Mouse (Mus musculus) cerebral cortex, adult 2 months (tissue): ENCODE results near the gene Wsb1.

Experiments used
- WGBS: fragments of 180-500 bp; shearing (Covaris S2); methylation state at CpG from one replicate; pipeline ENCODE4 v1.1.7; 2018; 5-methylcytosine and 5-hydroxymethylcytosine counted together

The Wsb1 gene

GRCm38 (mm10) chr11:79215539-79215938, 38.9 kb downstream of the Wsb1 start:
- WGBS, result 80% methylated on average over 2 of the region's 2 CpGs

GRCm38 (mm10) chr11:79214015-79214418, 40.5 kb downstream of the Wsb1 start:
- 9% methylated on average over 14 of the region's 14 CpGs for WGBS

GRCm38 (mm10) chr11:79209882-79210471, 44.5 kb downstream of the Wsb1 start:
- 88% methylated on average over 5 of the region's 5 CpGs for WGBS

DNA sequence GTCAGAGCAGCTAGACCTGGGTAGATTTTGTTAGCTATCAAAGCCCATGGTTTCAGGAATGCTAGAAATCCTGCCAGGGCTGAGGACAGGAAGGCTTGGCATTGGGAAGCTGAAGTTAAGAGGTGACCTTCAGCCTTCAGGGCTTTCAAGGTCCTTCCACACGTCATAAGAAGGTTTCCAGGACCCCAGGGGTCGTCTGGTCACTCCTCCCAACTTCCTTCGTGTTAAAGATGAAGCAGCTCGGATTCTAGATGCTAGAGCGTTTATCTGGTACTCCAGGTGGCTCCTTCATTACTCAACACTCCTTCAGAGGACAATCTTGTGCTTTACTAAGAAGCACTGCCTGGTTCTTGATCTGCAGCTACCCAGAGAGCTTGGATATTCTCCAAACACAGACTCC, 45.4 kb downstream of the Wsb1 start:
- WGBS, result 81% methylated on average over 5 of the region's 5 CpGs

GRCm38 (mm10) chr11:79208462-79208861, 46.0 kb downstream of the Wsb1 start:
- WGBS, result 97% methylated on average over 4 of the region's 4 CpGs

DNA sequence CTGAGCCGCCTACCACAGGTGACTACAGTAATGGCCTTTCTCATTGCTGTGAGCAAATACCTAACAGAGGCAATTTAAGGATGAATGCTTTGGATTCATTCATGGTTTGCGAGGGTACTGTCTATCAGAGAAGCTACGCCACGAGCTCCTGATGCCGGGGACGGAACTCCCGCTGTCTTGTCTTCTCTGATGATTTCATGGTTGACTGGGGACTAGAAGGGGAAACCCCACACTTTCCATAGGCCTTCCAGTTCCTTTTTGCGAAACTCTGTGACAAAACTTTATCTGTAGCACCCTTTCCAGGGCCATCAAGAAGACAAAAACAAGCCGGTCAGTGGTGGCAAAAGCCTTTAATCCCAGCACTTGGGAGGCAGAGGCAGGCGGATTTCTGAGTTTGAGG, 46.8 kb downstream of the Wsb1 start:
- 93% methylated on average over 10 of the region's 10 CpGs for WGBS

DNA sequence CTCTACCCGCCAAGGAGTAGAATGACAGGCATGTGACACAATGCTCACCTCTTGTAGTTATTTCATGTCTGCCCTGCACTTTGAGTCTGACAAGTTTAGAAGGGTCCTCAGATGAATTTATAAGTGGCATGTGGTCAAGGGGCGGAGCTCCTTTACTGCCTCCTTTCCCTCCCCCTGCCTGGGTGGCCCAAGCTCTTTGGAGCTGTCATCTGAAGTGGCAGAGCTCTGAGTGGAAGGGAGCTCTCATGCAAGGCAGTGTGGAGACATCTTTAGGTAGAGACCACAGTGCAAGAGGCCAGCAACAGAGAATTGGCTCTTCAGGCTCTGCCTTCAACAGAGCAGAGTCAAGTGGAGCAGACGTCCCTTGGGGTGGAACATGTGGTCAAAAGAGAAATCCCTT, 50.0 kb downstream of the Wsb1 start:
- 96% methylated on average over 3 of the region's 3 CpGs for WGBS

DNA sequence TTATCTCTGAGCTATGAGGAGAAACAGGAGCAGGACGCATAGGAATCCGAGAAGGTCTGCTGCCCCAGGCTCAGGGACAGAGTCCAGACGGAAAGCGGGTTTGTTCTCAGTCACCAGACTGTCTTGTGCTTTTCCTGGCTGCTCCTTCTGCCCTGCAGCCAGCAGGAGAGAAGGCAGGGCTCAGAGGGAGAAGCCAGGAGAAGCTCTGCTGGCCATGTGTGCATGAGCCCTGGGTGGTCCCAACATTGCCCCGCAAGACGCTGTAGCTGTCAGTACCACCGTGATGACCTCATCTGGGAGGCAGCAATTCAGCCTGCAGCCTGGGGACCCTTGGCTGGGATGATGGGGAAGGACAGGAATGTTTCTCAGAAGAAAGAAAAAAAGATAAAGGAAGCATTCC, 54.0 kb downstream of the Wsb1 start:
- WGBS, result 44% methylated on average over 7 of the region's 7 CpGs

GRCm38 (mm10) chr11:79198562-79198961, 55.9 kb downstream of the Wsb1 start:
- 92% methylated on average over 4 of the region's 4 CpGs for WGBS

- 88% methylated on average over 6 of the region's 6 CpGs for WGBS
Measured at GRCm38 (mm10) chr11:79197846-79198235, 56.6 kb downstream of the Wsb1 start.

DNA sequence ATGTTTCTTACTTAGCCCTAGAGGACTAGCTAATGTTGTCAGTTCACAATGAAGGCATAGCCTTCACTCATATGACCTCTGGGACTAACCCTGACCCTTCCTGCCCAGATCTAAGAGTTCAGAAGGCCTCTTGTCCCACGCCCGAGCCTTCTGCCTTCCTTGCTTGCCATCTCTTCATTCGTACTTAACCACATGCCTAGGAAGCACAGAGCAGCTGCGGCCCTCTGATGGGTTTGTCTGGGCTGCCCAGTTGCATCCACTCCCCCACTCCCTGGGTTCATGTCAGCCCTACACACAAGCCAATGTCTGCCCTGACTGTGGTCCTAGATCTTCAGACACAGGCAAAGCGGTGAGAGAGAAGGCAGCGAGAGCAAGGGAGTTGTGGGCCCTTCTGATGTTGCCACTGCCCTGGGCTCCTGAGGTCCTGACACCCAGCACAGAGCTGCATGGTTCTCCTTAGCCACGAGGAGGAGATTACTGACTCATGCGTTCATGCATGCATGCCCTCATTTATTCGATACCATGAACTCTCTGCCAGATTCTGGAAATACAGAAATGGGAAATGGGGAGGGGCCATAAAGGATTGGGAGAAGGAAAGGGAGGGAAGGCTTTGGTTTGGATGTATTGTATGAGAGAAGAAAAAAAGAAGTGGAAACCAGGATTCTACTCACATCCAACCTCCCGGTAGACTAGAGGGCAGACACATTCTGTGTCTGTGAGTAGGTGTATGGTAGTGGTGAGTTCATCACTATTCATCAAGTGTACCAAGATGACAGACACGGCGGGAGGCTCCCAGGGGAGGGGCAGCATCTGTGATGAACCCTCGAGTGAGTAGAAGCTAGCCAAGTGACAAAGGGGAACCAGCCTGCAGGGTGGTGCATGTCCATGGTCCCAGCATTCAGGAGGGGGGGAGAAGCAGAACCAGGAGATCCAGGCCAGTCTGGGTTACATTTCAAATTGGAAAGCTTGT, 57.3 kb downstream of the Wsb1 start:
- WGBS, result 76% methylated on average over 13 of the region's 13 CpGs

DNA sequence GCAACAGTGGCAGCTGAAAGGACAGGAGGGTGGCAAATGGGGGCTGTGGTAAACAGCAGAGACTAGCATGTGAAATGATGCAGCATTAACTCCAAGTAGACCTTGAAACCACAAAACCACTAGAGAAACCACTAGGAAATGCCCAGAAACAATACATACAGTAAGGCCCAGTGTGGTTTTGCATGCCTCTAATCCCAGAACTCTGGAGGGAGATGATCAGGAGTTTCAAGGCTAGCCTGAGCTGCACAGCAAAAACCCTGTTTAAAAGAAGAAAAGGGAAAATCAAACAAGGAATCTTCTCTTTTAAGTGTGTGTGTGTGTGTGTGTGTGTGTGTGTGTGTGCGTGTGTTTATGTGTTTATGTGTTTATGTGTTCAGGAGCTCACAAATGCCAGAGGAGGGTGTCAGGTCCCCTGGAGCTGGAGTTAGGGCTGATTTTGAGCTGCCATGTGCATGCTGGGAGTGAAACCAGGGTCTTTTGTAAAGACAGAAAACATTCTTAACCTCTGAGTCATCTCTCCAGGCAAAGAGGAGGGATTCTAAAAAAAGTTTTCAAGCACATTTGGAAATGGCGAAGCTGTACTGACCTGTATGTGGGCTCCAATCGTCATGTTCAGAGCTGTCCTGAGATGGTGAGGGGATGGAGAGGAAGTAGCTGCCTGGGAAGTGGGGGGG, 58.1 kb downstream of the Wsb1 start:
- 66% methylated on average over 3 of the region's 3 CpGs for WGBS

- WGBS, result 56% methylated on average over 1 of the region's 1 CpGs
Measured at GRCm38 (mm10) chr11:79192176-79192575, 62.3 kb downstream of the Wsb1 start.

DNA sequence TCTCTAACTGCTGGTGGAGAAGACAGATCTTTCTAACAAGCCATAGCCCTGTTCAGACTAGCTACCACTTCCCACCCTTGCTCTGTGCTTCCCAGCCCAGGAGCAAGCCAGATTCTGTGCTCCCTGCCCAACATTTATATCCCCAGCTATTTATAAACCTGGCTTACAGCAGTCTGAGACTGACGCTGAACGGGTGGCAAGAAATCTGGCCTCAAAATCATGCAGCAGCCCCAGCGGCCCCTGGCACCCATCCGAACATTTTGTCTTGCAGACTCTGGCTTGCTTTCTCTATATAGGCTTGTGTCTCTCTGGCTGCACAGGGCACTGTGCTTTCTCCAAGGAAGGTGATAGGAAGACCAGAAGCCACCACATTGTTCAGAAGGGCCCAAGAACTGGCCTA, 63.3 kb downstream of the Wsb1 start:
- 38% methylated on average over 4 of the region's 4 CpGs for WGBS

DNA sequence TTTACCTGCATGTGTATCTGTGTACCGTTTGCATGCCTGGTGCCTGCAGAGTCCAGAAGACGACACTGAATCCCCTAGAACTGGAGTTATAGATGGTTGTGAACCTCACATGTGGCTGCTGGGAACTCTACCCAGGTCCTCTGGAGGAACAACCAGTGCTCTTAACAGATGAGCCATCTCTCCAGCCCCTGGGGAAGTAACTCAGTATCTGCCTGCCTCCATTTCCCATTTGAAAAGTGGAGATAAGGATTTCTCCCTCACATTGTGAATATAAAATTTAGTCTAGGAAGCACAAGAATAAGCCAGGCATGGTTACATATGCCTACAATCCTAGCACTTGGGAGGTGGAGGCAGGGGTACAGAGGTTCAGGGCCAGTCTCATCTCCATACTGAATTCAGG, 64.2 kb downstream of the Wsb1 start:
- WGBS, result 95% methylated on average over 2 of the region's 2 CpGs
